In genomic region chr8:93697206-93697605, GRCm38 (mm10) we compare ENCODE assay signal across 23 mouse cellular contexts.
DNase-seq lines count a peak whose midpoint lies in the region; ATAC-seq lines count a peak whose summit lies in the region.
"Had no signal": no experiment of that assay in that cellular context is flagged by ENCODE, and none has a peak within 500 bp of the region (broad histone marks: within the 10 kb centered on the region; RNA-seq: fewer than 3 reads in every experiment).

No protein-coding gene starts in this region.

- 0 out of 2 replicates have a peak, but pooled peaks cover 10% of the 10 kb centered on the region for H3K4me1 ChIP-seq in heart, embryonic 12.5 days (replicated peaks)
- H3K4me1 ChIP-seq: kidney, embryonic 15.5 days; limb, embryonic 12.5 days; liver, embryonic 12.5 days; lung, embryonic 15.5 days; neural tube, embryonic 12.5 days had no signal

- no peak overlapping the region for H3K4me2 ChIP-seq in heart, embryonic 12.5 days
- H3K4me2 ChIP-seq: heart, embryonic 11.5 days; kidney, embryonic 15.5 days; limb, embryonic 12.5 days; liver, embryonic 12.5 days; lung, embryonic 15.5 days; neural tube, embryonic 12.5 days had no signal

- DNase-seq in heart, adult 11 months: peak; percentile 41
- peak; percentile 1 for DNase-seq in lung, postnatal 14 days
- DNase-seq in lung, adult 18-20 months: no peak
- DNase-seq in MN1 (ENCODE audit: low spot score) (peak; percentile 12), adipocyte (ENCODE audit: low spot score) (peak; percentile 6)
- DNase-seq: adrenal gland, postnatal 36 days; cerebellum, adult 11-12 months; kidney, adult 11 months; kidney, postnatal 36 days; layer of hippocampus, postnatal 36 days; right cerebral cortex, adult 18-20 months; thymus, adult 18-20 months; thymus, postnatal 36 days had no signal

- ATAC-seq in heart, embryonic 12.5 days (ENCODE audit: insufficient number of reproducible peaks, low FRiP score): no peak
- no peak for ATAC-seq in monocyte, adult 5-6 weeks (replicated peaks; ENCODE audit: insufficient number of reproducible peaks, low FRiP score, low TSS enrichment, poor library complexity, severe bottlenecking)
- ATAC-seq: liver, embryonic 12.5 days had no signal

- no peaks in the 10 kb centered on the region for H3K9me3 ChIP-seq in heart, embryonic 12.5 days (replicated peaks)
- H3K9me3 ChIP-seq: forebrain, embryonic 10.5 days; kidney, embryonic 15.5 days; liver, embryonic 12.5 days; lung, embryonic 15.5 days; midbrain, embryonic 10.5 days; neural tube, embryonic 12.5 days had no signal

- 43% methylated on average over 7 of the region's 7 CpGs for WGBS in heart, embryonic 12.5 days

- no peak overlapping the region for H3K4me3 ChIP-seq in heart, embryonic 12.5 days
- H3K4me3 ChIP-seq: forebrain, embryonic 10.5 days; kidney, embryonic 15.5 days; limb, embryonic 12.5 days; liver, embryonic 12.5 days; lung, embryonic 15.5 days; midbrain, embryonic 10.5 days; neural tube, embryonic 12.5 days had no signal

- no peak overlapping the region for H3K27ac ChIP-seq in heart, embryonic 12.5 days (ENCODE audit: poor library complexity, severe bottlenecking)
- H3K27ac ChIP-seq: forebrain, embryonic 10.5 days; kidney, embryonic 15.5 days; limb, embryonic 12.5 days; liver, embryonic 12.5 days; lung, embryonic 15.5 days; midbrain, embryonic 10.5 days; neural tube, embryonic 12.5 days had no signal

- no peaks in the 10 kb centered on the region for H3K36me3 ChIP-seq in heart, embryonic 12.5 days
- H3K36me3 ChIP-seq: forebrain, embryonic 10.5 days; kidney, embryonic 15.5 days; limb, embryonic 12.5 days; liver, embryonic 12.5 days; lung, embryonic 15.5 days; midbrain, embryonic 10.5 days; neural tube, embryonic 12.5 days had no signal

- no peak overlapping the region for H3K9ac ChIP-seq in heart, embryonic 12.5 days
- H3K9ac ChIP-seq: kidney, embryonic 15.5 days; limb, embryonic 12.5 days; liver, embryonic 12.5 days; lung, embryonic 15.5 days; neural tube, embryonic 12.5 days had no signal

- H3K27me3 ChIP-seq in heart, embryonic 12.5 days (replicated peaks): no peaks in the 10 kb centered on the region; the same call in 1 of the 2 replicates
- H3K27me3 ChIP-seq: kidney, embryonic 15.5 days; limb, embryonic 12.5 days; liver, embryonic 12.5 days; lung, embryonic 15.5 days; neural tube, embryonic 12.5 days had no signal

Comparison
In these comparisons a context has a peak if more than half of its experiments do, and no peak if none do; other contexts are left out.
1. DNase-seq: peak in heart, adult 11 months (single experiment), lung, postnatal 14 days (single experiment), MN1 (single experiment) and adipocyte (single experiment); none in lung, adult 18-20 months (0 of 2).